Mouse (Mus musculus) hindlimb bud, embryonic 11.5 days (tissue): ENCODE measurements around the gene Filip1l.

Experiments
- DNase-seq: peaks from one replicate; pipeline ENCODE4 v3.0.0-alpha.2; 2012; ENCODE audit warnings: low read depth, low spot score; ENCODE audit errors: extremely low spot score

The Filip1l gene

GRCm38 (mm10) chr16:57433173-57433572, 80.3 kb downstream of the Filip1l start:
- no peak for DNase-seq

- no peak for DNase-seq
Observed at GRCm38 (mm10) chr16:57433671-57434070, 80.8 kb downstream of the Filip1l start.

DNA sequence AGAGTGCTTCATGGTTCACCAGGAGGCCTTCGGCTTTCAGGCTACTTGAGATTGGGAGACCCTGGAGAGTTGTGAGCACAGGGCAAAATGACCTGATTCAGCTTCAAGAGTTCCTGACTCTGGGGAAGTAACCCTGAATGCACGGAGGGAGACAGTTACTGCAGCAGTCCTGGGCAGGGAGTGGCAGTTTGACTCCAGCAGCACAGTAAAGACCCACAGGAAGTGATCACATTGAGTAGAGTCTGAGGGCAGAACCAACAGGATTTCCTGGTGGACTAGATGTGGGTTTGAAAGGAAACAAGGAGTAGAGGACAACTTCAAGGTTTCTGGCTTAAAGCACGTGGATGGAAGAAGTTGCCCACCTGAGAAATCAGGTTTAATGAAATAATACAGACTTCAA, 81.7 kb downstream of the Filip1l start:
- no peak for DNase-seq

GRCm38 (mm10) chr16:57437523-57438287, 84.8 kb downstream of the Filip1l start:
- DNase-seq, result no peak

DNA sequence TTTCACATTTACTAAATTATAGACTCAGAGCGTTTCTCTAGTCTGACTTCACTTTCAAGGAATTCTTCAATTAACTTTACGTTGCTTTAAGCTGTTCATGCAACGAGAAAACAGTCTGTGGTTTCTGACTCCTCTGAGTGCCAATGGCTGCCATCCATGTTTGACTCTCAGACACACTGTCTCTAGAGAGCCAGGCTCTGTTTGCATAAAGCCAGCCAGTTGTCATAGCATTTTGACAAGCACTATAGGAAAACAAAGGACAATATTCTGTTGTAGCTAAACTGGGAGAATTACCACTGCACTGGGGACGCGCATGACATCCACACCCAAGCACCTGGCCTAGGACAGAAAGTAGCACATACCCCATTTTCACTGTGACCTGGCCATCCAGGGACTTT, 85.4 kb downstream of the Filip1l start:
- DNase-seq, result no peak

DNA sequence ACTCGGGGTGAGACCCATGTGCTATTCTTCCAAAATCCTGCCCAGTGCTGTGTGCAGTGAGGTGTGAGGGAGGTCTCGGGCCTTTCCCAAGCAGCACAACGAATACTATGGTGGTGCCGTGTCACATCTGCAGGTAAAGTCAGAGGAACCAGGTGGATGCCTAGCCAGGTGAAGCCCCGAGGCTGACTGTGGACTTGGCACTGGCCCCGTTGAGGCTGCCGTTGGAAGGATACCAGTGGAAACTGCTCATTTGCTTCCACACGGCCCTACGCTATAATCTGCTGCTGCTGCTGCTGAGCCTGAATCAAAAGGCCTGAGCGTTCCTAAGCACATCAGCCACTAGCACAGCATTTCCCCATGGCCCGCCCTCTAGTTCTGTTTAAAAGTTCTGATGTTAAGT, 86.3 kb downstream of the Filip1l start:
- DNase-seq, result no peak

DNA sequence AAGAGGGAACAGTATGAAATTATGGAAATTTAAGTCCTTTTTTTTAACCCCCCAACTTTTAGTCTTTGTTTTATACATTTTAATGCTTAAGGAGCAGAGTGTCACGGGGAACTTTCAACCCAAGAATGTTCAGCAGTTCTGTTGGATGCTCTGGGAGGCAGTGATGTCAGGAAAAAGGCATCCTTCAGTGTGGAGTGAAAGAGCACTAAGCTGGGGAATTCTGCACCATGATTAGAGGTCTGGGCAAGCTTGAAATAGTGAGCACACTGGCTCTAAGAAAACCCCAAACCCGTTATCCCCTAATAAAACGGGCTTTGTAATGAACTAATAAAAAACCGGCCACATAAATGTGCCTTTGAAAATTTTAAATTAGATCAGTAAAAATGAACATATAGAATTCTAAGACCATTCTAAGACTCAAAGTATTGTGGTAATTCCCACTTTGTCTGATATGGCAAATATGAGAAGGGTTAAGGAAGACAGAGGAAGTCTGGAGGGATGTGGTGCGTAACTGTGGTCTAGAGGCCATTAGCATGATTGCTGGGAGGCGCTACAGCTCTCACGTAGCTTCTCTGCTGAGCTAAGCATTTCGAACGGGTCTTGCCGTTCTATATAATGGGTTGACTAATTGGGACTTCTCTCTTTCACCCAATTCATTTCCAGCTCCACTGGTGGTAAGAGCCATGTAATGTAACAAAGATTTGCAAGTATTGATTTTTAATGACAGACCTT, 88.0 kb downstream of the Filip1l start:
- no peak for DNase-seq

DNA sequence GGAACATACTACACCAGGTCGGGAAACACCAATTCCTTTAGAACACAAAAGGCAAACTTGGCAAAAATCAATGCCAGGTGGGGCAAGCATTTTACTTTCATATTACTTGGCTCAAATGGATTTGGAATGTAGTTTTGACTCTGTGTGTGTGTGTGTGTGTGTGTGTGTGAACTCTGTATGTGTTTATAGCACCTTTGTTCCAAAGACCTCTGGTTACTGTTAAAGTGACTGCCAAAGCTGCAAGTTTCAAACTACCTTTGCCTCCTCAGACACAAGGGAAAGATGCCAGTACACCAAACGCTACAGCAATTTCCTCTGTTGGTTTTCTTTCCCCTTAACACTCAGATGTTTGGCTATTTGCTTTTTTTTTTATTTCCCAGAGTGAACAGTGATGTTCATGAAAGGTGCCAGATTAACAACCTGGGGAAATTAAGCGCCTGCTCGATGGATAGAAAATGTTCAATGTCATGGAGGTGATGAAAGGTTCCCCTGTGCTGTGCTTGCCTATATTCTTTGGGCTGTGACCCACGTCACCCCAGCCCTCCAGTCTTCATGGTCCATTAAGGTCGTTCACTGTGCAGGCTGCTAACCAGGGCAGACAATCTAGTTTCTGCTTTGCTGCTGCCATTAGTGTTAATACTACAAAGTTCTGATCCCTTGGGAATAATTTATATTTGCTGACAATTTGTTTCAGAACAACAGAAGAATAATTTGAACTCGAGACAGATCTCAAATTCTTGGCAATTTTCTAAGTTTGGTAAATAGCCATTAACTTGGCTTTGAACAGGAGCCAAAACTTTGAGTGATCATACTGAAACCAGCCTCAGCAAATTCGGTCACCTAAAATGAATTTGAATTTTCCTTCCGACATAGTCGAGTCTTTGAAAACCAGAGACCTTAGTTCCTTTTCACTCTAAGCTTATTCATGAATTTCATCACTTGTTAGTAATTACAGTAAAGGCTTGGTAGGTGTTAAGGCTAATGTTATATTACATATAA, 92.5 kb downstream of the Filip1l start:
- peak; percentile 72 for DNase-seq

- no peak for DNase-seq
Observed at GRCm38 (mm10) chr16:57453009-57453408, 100.1 kb downstream of the Filip1l start.

GRCm38 (mm10) chr16:57454106-57454763, 101.3 kb downstream of the Filip1l start:
- no peak for DNase-seq

GRCm38 (mm10) chr16:57455573-57455972, 102.7 kb downstream of the Filip1l start:
- no peak for DNase-seq

- no peak for DNase-seq
Observed at GRCm38 (mm10) chr16:57456003-57456402, 103.1 kb downstream of the Filip1l start.

- DNase-seq, result no peak
Observed at GRCm38 (mm10) chr16:57465386-57465913, 112.6 kb downstream of the Filip1l start.

DNA sequence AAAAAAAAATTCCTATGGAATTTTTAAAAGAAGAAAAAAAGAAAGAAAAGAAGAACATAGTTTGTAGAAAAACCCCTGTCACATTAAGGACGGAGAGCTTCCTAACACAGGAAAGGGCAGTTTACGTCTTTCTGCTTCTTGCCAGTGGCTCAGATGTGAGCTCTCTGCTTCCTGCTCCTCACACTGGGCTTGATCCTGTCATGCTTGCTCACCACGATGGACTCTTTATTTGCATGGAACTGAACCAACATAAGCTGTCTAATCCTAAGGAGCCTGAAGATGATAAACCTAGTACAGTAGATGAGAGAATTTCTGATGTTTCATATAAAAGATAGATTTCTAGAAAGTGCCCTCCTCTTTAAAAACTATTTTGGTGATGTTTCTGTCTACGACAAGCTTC, 116.4 kb downstream of the Filip1l start:
- DNase-seq, result no peak

DNA sequence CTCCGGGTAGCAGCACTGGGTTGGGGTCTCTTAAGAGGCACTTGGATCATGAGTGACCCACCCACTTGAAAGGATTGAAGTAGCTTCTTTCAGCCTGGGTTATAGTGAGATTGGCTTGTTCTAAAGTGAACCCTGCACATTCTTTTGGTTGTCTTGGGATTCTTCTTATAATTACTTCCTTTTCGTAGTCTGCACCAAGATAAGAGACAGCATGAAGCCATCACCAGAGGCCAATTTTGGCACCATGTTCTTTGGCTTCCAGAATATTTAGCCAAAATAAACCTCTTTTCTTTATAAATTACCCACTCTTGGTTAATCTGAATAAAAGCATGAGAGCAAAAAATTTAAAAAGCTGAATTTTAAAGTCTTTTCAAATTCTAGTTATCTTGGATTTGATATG, 117.0 kb downstream of the Filip1l start:
- no peak for DNase-seq

GRCm38 (mm10) chr16:57470286-57470830, 117.5 kb downstream of the Filip1l start:
- DNase-seq, result no peak

GRCm38 (mm10) chr16:57471071-57471470, 118.2 kb downstream of the Filip1l start:
- no peak for DNase-seq

DNA sequence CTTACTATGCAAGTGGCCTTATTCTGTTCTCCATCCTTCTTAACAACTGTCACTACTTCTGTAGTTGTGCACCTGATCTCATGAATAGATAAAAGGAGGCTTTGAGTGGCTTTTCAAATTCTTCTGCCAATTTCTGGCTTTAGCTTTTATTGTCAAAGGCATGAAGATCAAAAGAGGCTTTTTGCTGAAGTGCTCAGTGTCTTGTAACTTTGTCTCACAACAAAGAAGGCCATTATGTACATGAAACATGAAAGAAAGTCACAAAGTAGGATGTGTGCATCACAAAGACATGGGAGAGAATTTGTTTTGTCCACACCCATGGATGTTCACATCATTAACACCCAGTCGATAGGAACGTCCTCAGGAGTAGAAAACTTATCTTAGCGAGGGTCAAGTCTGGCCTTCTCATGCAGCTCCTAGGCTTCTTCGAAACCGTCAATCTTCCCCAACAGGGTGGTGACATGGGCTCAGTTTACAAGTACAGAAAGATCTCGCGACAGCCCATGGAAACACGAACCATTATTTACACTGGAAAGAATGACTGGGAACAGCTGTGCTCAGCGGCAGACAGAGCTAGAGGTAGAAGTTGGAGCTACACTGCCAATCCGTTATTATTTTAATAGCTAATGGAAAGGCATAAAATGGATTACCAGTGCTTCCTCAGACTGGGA, 120.7 kb downstream of the Filip1l start:
- DNase-seq, result no peak

- no peak for DNase-seq
Observed at GRCm38 (mm10) chr16:57478451-57478850, 125.6 kb downstream of the Filip1l start.

DNA sequence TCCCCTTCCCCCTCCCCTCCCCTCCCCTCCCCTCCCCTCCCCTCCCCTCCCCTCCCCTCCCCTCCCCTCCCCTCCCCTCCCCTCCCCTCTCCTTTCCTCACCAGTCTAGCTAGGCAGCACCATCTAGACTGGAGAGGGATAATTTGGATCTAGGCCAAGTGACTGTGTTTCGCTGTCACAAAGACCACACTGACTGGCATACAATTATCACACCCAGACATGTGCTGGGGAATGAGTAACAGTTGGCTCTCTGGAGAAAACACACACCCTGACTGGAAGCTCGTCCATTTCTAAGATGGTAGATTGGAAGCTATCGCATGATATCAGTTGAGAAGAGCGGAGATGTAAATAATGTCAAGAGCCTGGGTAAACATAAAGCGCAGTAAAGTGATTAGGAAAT, 126.9 kb downstream of the Filip1l start:
- DNase-seq, result no peak
